ENCODE assay signal across 22 mouse cellular contexts in genomic region chr16:31012236-31012635, GRCm38 (mm10).
DNase-seq lines count a peak whose midpoint lies in the region; ATAC-seq and TF ChIP-seq lines count a peak whose summit lies in the region.
"Had no signal": no experiment of that assay in that cellular context is flagged by ENCODE, and none has a peak within 500 bp of the region (broad histone marks: within the 10 kb centered on the region; RNA-seq: fewer than 3 reads in every experiment).

No protein-coding gene starts in this region.

- TF ChIP-seq RAD21 in CH12.LX (IDR thresholded peaks at IDR 0.05; ENCODE audit: low read depth, low read length), result no peak; the same call in none of the 2 replicates

- H3K36me3 ChIP-seq in heart, embryonic 15.5 days, result 0 out of 2 replicates have a peak, but pooled peaks cover 2% of the 10 kb centered on the region
- no peaks in the 10 kb centered on the region for H3K36me3 ChIP-seq in hindbrain, embryonic 12.5 days
- no peaks in the 10 kb centered on the region for H3K36me3 ChIP-seq in hindbrain, embryonic 11.5 days (ENCODE audit: control insufficient read depth, insufficient read depth, low read length)
- peaks cover 2 to 50% of the 10 kb centered on the region in 2 experiments for H3K36me3 ChIP-seq in CH12.LX (replicated peaks in 1 of 2; ENCODE audit: control insufficient read depth in 1 of 2, insufficient read depth in 1 of 2, low read length in 1 of 2)
- H3K36me3 ChIP-seq: forebrain, embryonic 15.5 days had no signal

- in situ Hi-C loops in CH12.LX (cut with MboI; ENCODE audit: low pct_ligation_motif_present, low pct_unique_long_range_greater_than_20kb, low sequenced_read_pairs), result no loop called here

- H3K4me3 ChIP-seq in heart, embryonic 15.5 days, result no peak overlapping the region
- no peak overlapping the region for H3K4me3 ChIP-seq in hindbrain, embryonic 12.5 days
- H3K4me3 ChIP-seq in hindbrain, embryonic 11.5 days (ENCODE audit: low read depth, low read length), result no peak overlapping the region
- no peak overlapping the region for H3K4me3 ChIP-seq in CH12.LX (replicated peaks in 1 of 3; ENCODE audit: low read depth in 2 of 3, low read length in 2 of 3, poor library complexity in 1 of 3)
- H3K4me3 ChIP-seq: forebrain, embryonic 13.5 days; forebrain, embryonic 15.5 days had no signal

- no peak for DNase-seq in heart, adult 11 months
- DNase-seq in hindbrain, embryonic 11.5 days (ENCODE audit: low spot score), result no peak
- peak; percentile 21 for DNase-seq in thymus, postnatal 25 days
- DNase-seq in thymus, postnatal 10 days (ENCODE audit: low spot score in 2 of 2), result no peak
- DNase-seq in CH12.LX (ENCODE audit: extremely low read depth), result peak; percentile 88
- DNase-seq in lung, postnatal 10 days, result no peak
- DNase-seq: adrenal gland, adult 8-10 months; adrenal gland, postnatal 14 days; adrenal gland, postnatal 36 days; cerebellum, adult 11-12 months; cerebellum, adult 2 months; cerebellum, adult 9-10 months; cerebellum, postnatal 10 days; cerebellum, postnatal 25 days; forebrain, postnatal 0 days had no signal

- dilution Hi-C loops in CH12.LX (cut with MboI; ENCODE audit: extremely low pct_ligation_motif_present, extremely low pct_unique_long_range_greater_than_20kb, low sequenced_read_pairs), result no loop called here

- WGBS in heart, embryonic 15.5 days, result 90% methylated on average over 10 of the region's 10 CpGs
- 91% methylated on average over 10 of the region's 10 CpGs for WGBS in hindbrain, embryonic 12.5 days
- 89% methylated on average over 10 of the region's 10 CpGs for WGBS in hindbrain, embryonic 11.5 days

- no peak for TF ChIP-seq CTCF in CH12.LX (conservative IDR thresholded peaks at IDR 0.05 in 1 of 2, IDR thresholded peaks at IDR 0.05 in 1 of 2; ENCODE audit: low read depth in 2 of 2, low read length in 2 of 2)

- H3K9me3 ChIP-seq in heart, embryonic 15.5 days (replicated peaks), result no peaks in the 10 kb centered on the region
- no peaks in the 10 kb centered on the region for H3K9me3 ChIP-seq in hindbrain, embryonic 12.5 days (replicated peaks)
- no peaks in the 10 kb centered on the region for H3K9me3 ChIP-seq in hindbrain, embryonic 11.5 days (ENCODE audit: control insufficient read depth, low read length)
- H3K9me3 ChIP-seq in CH12.LX (replicated peaks; ENCODE audit: low read length), result no peaks in the 10 kb centered on the region
- H3K9me3 ChIP-seq: forebrain, embryonic 13.5 days; forebrain, embryonic 15.5 days; G1E had no signal

- TF ChIP-seq EP300 in CH12.LX (IDR thresholded peaks at IDR 0.05; ENCODE audit: low read length), result peak; percentile 82

- peak; percentile 48; the same call in 1 of the 2 replicates for ATAC-seq in heart, embryonic 15.5 days (replicated peaks; ENCODE audit: insufficient number of reproducible peaks, insufficient read depth, low FRiP score, low read depth)
- 0 out of 2 replicates have a peak, but pooled peaks have one; percentile 11 for ATAC-seq in hindbrain, embryonic 12.5 days (ENCODE audit: low FRiP score)
- no peak for ATAC-seq in hindbrain, embryonic 11.5 days (ENCODE audit: low FRiP score)
- ATAC-seq: activated CD4-positive, CD25-positive, alpha-beta regulatory T cell, adult 4 months; forebrain, embryonic 13.5 days; forebrain, embryonic 15.5 days; forebrain, postnatal 0 days; Patski had no signal

- H3K27me3 ChIP-seq in heart, embryonic 15.5 days, result no peaks in the 10 kb centered on the region
- no peaks in the 10 kb centered on the region for H3K27me3 ChIP-seq in hindbrain, embryonic 12.5 days
- H3K27me3 ChIP-seq in hindbrain, embryonic 11.5 days (ENCODE audit: control insufficient read depth, insufficient read depth, low read length), result no peaks in the 10 kb centered on the region
- H3K27me3 ChIP-seq in CH12.LX (replicated peaks), result no peaks in the 10 kb centered on the region
- H3K27me3 ChIP-seq: forebrain, embryonic 13.5 days; forebrain, embryonic 15.5 days; Patski had no signal

- no peak overlapping the region for H3K4me2 ChIP-seq in heart, embryonic 15.5 days
- H3K4me2 ChIP-seq in hindbrain, embryonic 12.5 days (replicated peaks), result no peak overlapping the region
- H3K4me2 ChIP-seq in hindbrain, embryonic 11.5 days (replicated peaks; ENCODE audit: low read depth, low read length), result no peak overlapping the region
- peak overlapping the region; percentile 22 for H3K4me2 ChIP-seq in CH12.LX (ENCODE audit: insufficient read depth, low read depth, poor library complexity, severe bottlenecking)
- H3K4me2 ChIP-seq: forebrain, embryonic 13.5 days; forebrain, embryonic 15.5 days had no signal

- H3K4me1 ChIP-seq in heart, embryonic 15.5 days (replicated peaks), result peaks cover 8% of the 10 kb centered on the region; the same call in 1 of the 2 replicates
- H3K4me1 ChIP-seq in hindbrain, embryonic 12.5 days, result peaks cover 12% of the 10 kb centered on the region
- no peaks in the 10 kb centered on the region for H3K4me1 ChIP-seq in hindbrain, embryonic 11.5 days (replicated peaks; ENCODE audit: control insufficient read depth, insufficient read depth, low read length)
- H3K4me1 ChIP-seq in CH12.LX (ENCODE audit: control insufficient read depth in 1 of 2, insufficient read depth in 2 of 2), result peaks cover 35 to 63% of the 10 kb centered on the region in 2 experiments

- H3K9ac ChIP-seq in heart, embryonic 15.5 days, result no peak overlapping the region
- H3K9ac ChIP-seq in hindbrain, embryonic 12.5 days, result no peak overlapping the region
- H3K9ac ChIP-seq in hindbrain, embryonic 11.5 days (ENCODE audit: low read depth, low read length), result no peak overlapping the region
- no peak overlapping the region for H3K9ac ChIP-seq in CH12.LX (ENCODE audit: insufficient read depth, low read depth)
- H3K9ac ChIP-seq: forebrain, embryonic 13.5 days; forebrain, embryonic 15.5 days; forebrain, postnatal 0 days had no signal

- H3K27ac ChIP-seq in heart, embryonic 15.5 days, result no peak overlapping the region
- H3K27ac ChIP-seq in hindbrain, embryonic 12.5 days, result no peak overlapping the region
- no peak overlapping the region for H3K27ac ChIP-seq in hindbrain, embryonic 11.5 days (ENCODE audit: low read depth, low read length)
- H3K27ac ChIP-seq in CH12.LX (ENCODE audit: insufficient read depth, low read depth), result no peak overlapping the region
- H3K27ac ChIP-seq: forebrain, embryonic 13.5 days; forebrain, embryonic 15.5 days had no signal

- H3K79me2 ChIP-seq in CH12.LX (replicated peaks; ENCODE audit: control insufficient read depth, extremely low read depth, insufficient read depth, poor library complexity, severe bottlenecking), result no peaks in the 10 kb centered on the region

- TF ChIP-seq POLR2A in CH12.LX (IDR thresholded peaks at IDR 0.05; ENCODE audit: low read depth, low read length), result no peak

TF ChIP-seq in CH12.LX, 34 proteins besides CTCF, POLR2A, EP300 and RAD21:
- peak; percentile 1; the same call in 1 of the 2 replicates for TF ChIP-seq SMC3 (IDR thresholded peaks at IDR 0.05; ENCODE audit: low read depth, low read length)
- peak; percentile 63 for TF ChIP-seq ETS1 (conservative IDR thresholded peaks at IDR 0.05; ENCODE audit: low read depth, low read length)
- 0 out of 2 replicates have a peak, but pooled peaks have one; percentile 44 for TF ChIP-seq UBTF (IDR thresholded peaks at IDR 0.05; ENCODE audit: low read depth, low read length)
- TF ChIP-seq BHLHE40 (IDR thresholded peaks at IDR 0.05; ENCODE audit: low read depth, low read length), result peak; percentile 76
- TF ChIP-seq RCOR1 (conservative IDR thresholded peaks at IDR 0.05; ENCODE audit: low read depth, low read length), result no peak
- TF ChIP-seq IRF4 (IDR thresholded peaks at IDR 0.05; ENCODE audit: low read depth, low read length), result peak; percentile 82
- TF ChIP-seq ELF1 (IDR thresholded peaks at IDR 0.05; ENCODE audit: low read depth, low read length), result 0 out of 2 replicates have a peak, but pooled peaks have one; percentile 20
- peak; percentile 21; the same call in 1 of the 2 replicates for TF ChIP-seq MAFK (IDR thresholded peaks at IDR 0.05; ENCODE audit: insufficient replicate concordance, low read length)
- TF ChIP-seq USF1 (IDR thresholded peaks at IDR 0.05; ENCODE audit: low read depth, low read length), result no peak
- TF ChIP-seq MEF2A (IDR thresholded peaks at IDR 0.05; ENCODE audit: borderline replicate concordance, low read depth, low read length), result peak; percentile 69
- peak; percentile 90 for TF ChIP-seq TCF12 (IDR thresholded peaks at IDR 0.05; ENCODE audit: low read depth, low read length)
- TF ChIP-seq ZMIZ1 (IDR thresholded peaks at IDR 0.05; ENCODE audit: low read depth, low read length), result no peak
- TF ChIP-seq CHD2 (IDR thresholded peaks at IDR 0.05; ENCODE audit: low read length), result peak; percentile 61
TF ChIP-seq in CH12.LX: peak in this region for 10.

Comparison
In these comparisons a context has a peak if more than half of its experiments do, and no peak if none do; other contexts are left out.
1. DNase-seq: peak in thymus, postnatal 25 days (single experiment) and CH12.LX (single experiment); none in heart, adult 11 months (single experiment), hindbrain, embryonic 11.5 days (single experiment), thymus, postnatal 10 days (0 of 2) and lung, postnatal 10 days (single experiment).